Mouse (Mus musculus): ENCODE results near the gene Cyth2. TPM values are rescaled to one million over a fixed set of nuclear protein-coding genes. Genes with fewer than 3 reads are reported as not detected.

Gene Cyth2
- total and polyA plus RNA-seq, 2 experiments from 2014 or later, result 86.5 to 99.9 TPM

- ATAC-seq (ENCODE audit: insufficient read depth, low read depth) (no peak), DNase-seq (ENCODE audit: low spot score) (no peak)
- no peak overlapping the region for H3K27ac ChIP-seq (ENCODE audit: low read depth)
- no peak overlapping the region for H3K4me2 ChIP-seq (ENCODE audit: low read depth, low read length)
- peaks cover 65% of the 10 kb centered on the region for H3K27me3 ChIP-seq (ENCODE audit: control insufficient read depth, insufficient read depth, low read length)
- 34% methylated on average over 6 of the region's 6 CpGs for WGBS
- no peak overlapping the region for H3K9ac ChIP-seq (replicated peaks; ENCODE audit: low read depth, low read length)
- H3K9me3 ChIP-seq (replicated peaks; ENCODE audit: control insufficient read depth, low read length), result no peaks in the 10 kb centered on the region
- H3K36me3 ChIP-seq (replicated peaks; ENCODE audit: control insufficient read depth, insufficient read depth, low read length), result no peaks in the 10 kb centered on the region
- no peak for TF ChIP-seq EP300 (IDR thresholded peaks at IDR 0.05; ENCODE audit: low read depth)
- TF ChIP-seq CTCF (IDR thresholded peaks at IDR 0.05; ENCODE audit: low read depth), result no peak
- H3K4me3 ChIP-seq (ENCODE audit: low read depth, low read length), result no peak overlapping the region
- no peaks in the 10 kb centered on the region for H3K4me1 ChIP-seq (ENCODE audit: control insufficient read depth, insufficient read depth)
These were observed 23.7 kb downstream of the Cyth2 start for GRCm38 (mm10) chr7:45790721-45791120.

DNA sequence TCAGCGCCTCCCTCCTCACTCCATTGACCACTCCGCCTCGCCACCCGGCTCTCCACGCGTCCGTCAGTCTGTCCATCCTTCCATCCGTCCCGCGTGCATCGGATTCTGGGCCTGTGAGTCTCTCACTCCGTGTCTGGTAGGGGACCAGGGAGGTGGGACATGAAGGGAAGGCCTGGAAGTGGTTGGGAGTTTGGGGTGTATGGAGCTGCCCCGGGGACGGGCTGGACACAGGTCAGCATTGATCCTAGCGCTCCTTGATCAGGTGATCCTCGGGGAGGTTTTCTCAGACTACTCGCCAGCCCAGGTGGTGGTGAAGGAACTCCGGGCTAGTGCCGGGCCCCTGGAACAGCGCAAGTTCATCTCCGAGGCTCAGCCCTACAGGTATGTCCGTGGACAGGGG, 26.7 kb downstream of the Cyth2 start:
- Histone ChIP-seq H3K36me3 (replicated peaks; ENCODE audit: control insufficient read depth, insufficient read depth, low read length) (no peaks in the 10 kb centered on the region), H3K4me1 (ENCODE audit: control insufficient read depth, insufficient read depth) (no peaks in the 10 kb centered on the region; the same call in 1 of the 2 replicates), H3K4me2 (ENCODE audit: low read depth, low read length) (no peak overlapping the region), H3K9me3 (replicated peaks; ENCODE audit: control insufficient read depth, low read length) (no peaks in the 10 kb centered on the region), H3K9ac (replicated peaks; ENCODE audit: low read depth, low read length) (no peak overlapping the region), H3K4me3 (ENCODE audit: low read depth, low read length) (no peak overlapping the region), H3K27ac (ENCODE audit: low read depth) (no peak overlapping the region), H3K27me3 (ENCODE audit: control insufficient read depth, insufficient read depth, low read length) (peaks cover 61% of the 10 kb centered on the region)
- DNase-seq (ENCODE audit: low spot score) (no peak), ATAC-seq (ENCODE audit: insufficient read depth, low read depth) (no peak)
- 79% methylated on average over 22 of the region's 22 CpGs for WGBS
- TF ChIP-seq EP300 (IDR thresholded peaks at IDR 0.05; ENCODE audit: low read depth) (no peak), CTCF (IDR thresholded peaks at IDR 0.05; ENCODE audit: low read depth) (no peak)

DNA sequence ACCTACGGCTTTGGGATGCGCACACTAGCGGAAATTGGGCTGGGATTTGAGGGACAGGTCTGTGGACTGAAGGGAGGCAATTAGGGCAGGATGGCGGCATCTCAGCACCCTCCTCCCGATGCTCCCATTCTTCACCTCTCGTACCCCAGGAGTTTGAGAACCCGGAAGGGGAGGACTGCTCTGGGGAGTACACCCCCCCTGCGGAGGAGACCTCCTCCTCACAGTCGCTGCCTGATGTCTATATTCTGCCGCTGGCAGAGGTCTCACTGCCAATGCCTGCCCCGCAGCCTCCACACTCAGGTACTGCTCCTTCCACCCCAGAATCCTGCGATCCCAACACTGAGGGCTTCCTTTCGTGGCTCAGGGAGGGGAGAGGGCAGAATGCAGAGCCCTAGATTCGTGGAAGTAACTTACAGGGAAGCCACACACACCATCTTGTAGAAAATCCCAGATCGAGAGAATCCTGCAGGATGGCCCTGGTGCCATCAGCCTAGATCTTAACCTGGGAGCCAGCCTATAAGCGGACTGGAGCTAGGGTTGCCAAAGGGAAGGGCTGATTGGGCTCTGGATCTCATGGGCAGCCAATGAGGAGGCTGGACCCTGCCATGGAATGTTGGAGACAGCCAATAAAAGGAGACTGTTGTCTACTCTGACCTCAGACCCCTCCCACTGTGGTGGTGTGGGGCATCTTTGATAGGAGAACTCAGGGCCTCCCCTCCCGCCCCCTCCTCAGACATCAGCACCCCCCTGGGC, 27.5 kb downstream of the Cyth2 start:
- peaks cover 59% of the 10 kb centered on the region for H3K27me3 ChIP-seq (ENCODE audit: control insufficient read depth, insufficient read depth, low read length)
- DNase-seq (ENCODE audit: low spot score) (no peak), ATAC-seq (ENCODE audit: insufficient read depth, low read depth) (no peak)
- WGBS, result 10% methylated on average over 17 of the region's 17 CpGs
- H3K36me3 ChIP-seq (replicated peaks; ENCODE audit: control insufficient read depth, insufficient read depth, low read length), result no peaks in the 10 kb centered on the region
- H3K9me3 ChIP-seq (replicated peaks; ENCODE audit: control insufficient read depth, low read length), result no peaks in the 10 kb centered on the region
- TF ChIP-seq EP300 (IDR thresholded peaks at IDR 0.05; ENCODE audit: low read depth) (no peak), CTCF (IDR thresholded peaks at IDR 0.05; ENCODE audit: low read depth) (no peak)
- no peak overlapping the region for H3K27ac ChIP-seq (ENCODE audit: low read depth)
- no peak overlapping the region for H3K9ac ChIP-seq (replicated peaks; ENCODE audit: low read depth, low read length)
- no peak overlapping the region for H3K4me2 ChIP-seq (ENCODE audit: low read depth, low read length)
- no peak overlapping the region for H3K4me3 ChIP-seq (ENCODE audit: low read depth, low read length)
- no peaks in the 10 kb centered on the region; the same call in 1 of the 2 replicates for H3K4me1 ChIP-seq (ENCODE audit: control insufficient read depth, insufficient read depth)

GRCm38 (mm10) chr7:45786136-45786578, 28.2 kb downstream of the Cyth2 start:
- Histone ChIP-seq H3K27me3 (ENCODE audit: control insufficient read depth, insufficient read depth, low read length) (peaks cover 61% of the 10 kb centered on the region), H3K4me2 (ENCODE audit: low read depth, low read length) (peak overlapping the region; percentile 61), H3K9me3 (replicated peaks; ENCODE audit: control insufficient read depth, low read length) (no peaks in the 10 kb centered on the region), H3K27ac (ENCODE audit: low read depth) (no peak overlapping the region), H3K4me3 (ENCODE audit: low read depth, low read length) (peak overlapping the region; percentile 7; the same call in 1 of the 2 replicates), H3K4me1 (ENCODE audit: control insufficient read depth, insufficient read depth) (no peaks in the 10 kb centered on the region; the same call in 1 of the 2 replicates), H3K9ac (replicated peaks; ENCODE audit: low read depth, low read length) (no peak overlapping the region), H3K36me3 (replicated peaks; ENCODE audit: control insufficient read depth, insufficient read depth, low read length) (no peaks in the 10 kb centered on the region)
- ATAC-seq (ENCODE audit: insufficient read depth, low read depth) (peak; percentile 24; the same call in 1 of the 2 replicates), DNase-seq (ENCODE audit: low spot score) (no peak)
- TF ChIP-seq EP300 (IDR thresholded peaks at IDR 0.05; ENCODE audit: low read depth), result no peak
- TF ChIP-seq CTCF (IDR thresholded peaks at IDR 0.05; ENCODE audit: low read depth), result no peak
- 2% methylated on average over 14 of the region's 14 CpGs for WGBS

DNA sequence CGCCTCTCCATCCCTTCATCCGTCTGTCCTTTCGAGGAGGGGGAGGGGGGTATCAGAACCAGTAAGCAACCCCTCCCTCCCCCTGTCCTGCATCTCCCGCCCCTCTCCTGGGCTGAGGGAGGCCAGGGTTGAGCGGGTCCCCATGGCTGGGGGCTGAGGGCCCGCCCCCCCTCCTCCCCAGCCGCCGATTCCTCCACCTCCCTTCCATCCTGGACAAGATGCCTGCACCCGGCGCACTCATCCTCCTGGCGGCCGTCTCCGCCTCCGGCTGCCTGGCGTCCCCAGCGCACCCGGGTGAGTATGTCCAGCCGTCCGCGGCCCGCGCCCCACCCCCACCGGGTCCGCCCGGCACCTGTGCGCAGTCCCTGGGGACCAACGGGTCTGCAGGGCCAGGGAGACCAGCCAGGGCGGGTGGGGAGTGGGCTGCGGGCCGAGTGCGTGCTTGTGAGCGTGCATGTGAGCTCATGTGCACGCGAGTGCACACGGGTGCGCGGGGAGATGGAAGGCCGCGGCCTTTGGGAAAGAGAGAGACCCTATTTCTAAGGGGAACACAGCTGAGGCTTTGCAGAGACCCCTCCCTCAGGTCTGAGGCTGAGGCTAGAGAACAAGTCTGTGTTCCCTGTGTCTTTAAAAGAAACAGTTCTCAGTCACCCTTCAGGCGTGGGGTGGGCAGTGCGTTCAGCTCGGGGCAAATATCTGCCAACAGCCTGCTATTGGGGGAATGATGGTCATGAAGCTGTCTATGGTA, 28.8 kb downstream of the Cyth2 start:
- no peaks in the 10 kb centered on the region for H3K9me3 ChIP-seq (replicated peaks; ENCODE audit: control insufficient read depth, low read length)
- no peak overlapping the region for H3K9ac ChIP-seq (replicated peaks; ENCODE audit: low read depth, low read length)
- ATAC-seq (ENCODE audit: insufficient read depth, low read depth) (0 out of 2 replicates have a peak, but pooled peaks have one; percentile 4), DNase-seq (ENCODE audit: low spot score) (no peak)
- H3K4me2 ChIP-seq (ENCODE audit: low read depth, low read length), result peak overlapping the region; percentile 61
- H3K4me1 ChIP-seq (ENCODE audit: control insufficient read depth, insufficient read depth), result no peaks in the 10 kb centered on the region; the same call in 1 of the 2 replicates
- no peaks in the 10 kb centered on the region for H3K36me3 ChIP-seq (replicated peaks; ENCODE audit: control insufficient read depth, insufficient read depth, low read length)
- peak overlapping the region; percentile 38 for H3K4me3 ChIP-seq (ENCODE audit: low read depth, low read length)
- TF ChIP-seq EP300 (IDR thresholded peaks at IDR 0.05; ENCODE audit: low read depth) (no peak), CTCF (IDR thresholded peaks at IDR 0.05; ENCODE audit: low read depth) (no peak)
- peaks cover 66% of the 10 kb centered on the region for H3K27me3 ChIP-seq (ENCODE audit: control insufficient read depth, insufficient read depth, low read length)
- 2% methylated on average over 39 of the region's 42 CpGs for WGBS
- H3K27ac ChIP-seq (ENCODE audit: low read depth), result no peak overlapping the region
